Mouse (Mus musculus) cerebellum, adult 2 months (tissue): Measurements from ENCODE around the gene Bcl2l14.

Source experiments
- CTCF ChIP-seq: fragments of 200-500 bp; IDR thresholded peaks from 2 replicates; pipeline ENCODE4 v1.5.1; 2011; ENCODE audit warnings: low read depth, mild to moderate bottlenecking, control low read depth, low read length, moderate library complexity, borderline replicate concordance; ENCODE audit not compliant: insufficient read depth
- POLR2A ChIP-seq: fragments of 200-500 bp; IDR thresholded peaks from 2 replicates; pipeline ENCODE4 v1.6.1; 2011; ENCODE audit warnings: low read length, control low read depth, borderline replicate concordance; ENCODE audit not compliant: insufficient read depth

DNA sequence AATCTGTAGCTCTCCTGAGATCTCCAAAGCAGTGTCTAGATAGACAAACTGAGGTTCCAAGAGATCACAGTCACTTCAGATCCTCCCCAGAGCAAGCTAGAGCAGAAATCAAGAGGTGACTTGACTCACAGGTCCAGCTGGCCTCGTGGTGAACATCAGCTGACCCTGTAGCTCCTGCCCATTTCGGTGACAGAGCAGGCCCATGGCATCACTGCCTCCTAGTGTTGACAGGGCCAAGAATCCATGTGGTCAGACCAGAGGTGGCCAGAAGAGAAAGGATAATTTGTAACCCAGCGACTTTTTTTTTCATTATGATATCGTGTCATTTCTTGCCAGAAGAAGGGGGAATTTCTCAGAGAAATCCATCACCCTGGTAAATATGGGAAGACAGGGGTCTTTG lies 30.2 kb upstream of the Bcl2l14 start:
- TF ChIP-seq CTCF: no peak
- TF ChIP-seq POLR2A: no peak
